Mouse (Mus musculus) liver, adult 2 months (tissue): ENCODE results near the gene Spen.

ENCODE experiments used
- CTCF ChIP-seq: fragments of 200-500 bp; IDR thresholded peaks from 2 replicates; pipeline ENCODE4 v1.5.1; 2011; ENCODE audit warnings: low read depth, low read length, control low read depth
- POLR2A ChIP-seq: fragments of 200-500 bp; IDR thresholded peaks from 2 replicates; pipeline ENCODE4 v1.6.1; 2011; ENCODE audit warnings: low read length, control low read depth; ENCODE audit not compliant: insufficient read depth; ENCODE audit errors: extremely low read depth

DNA sequence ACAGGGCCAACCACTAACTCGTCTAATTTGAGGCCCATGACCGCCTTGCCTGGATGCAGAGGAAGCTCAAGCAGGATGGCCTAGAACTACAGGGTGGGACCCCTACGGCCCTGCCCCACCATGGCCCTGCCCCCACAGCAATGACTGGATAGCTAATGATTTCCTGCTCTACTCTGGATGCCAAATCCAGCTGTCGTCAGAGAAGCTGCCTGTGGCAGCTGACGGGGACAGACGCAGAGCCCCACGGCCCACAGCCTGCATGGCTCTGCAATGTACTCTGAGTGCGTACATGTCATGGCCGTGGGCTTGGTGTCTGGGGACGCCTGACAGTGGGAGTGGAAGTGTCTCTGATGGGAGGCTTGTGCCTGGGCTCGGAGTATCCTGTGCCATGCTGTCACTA is 54.3 kb downstream of the Spen start:
- no peak for TF ChIP-seq CTCF
- TF ChIP-seq POLR2A = no peak
